Mouse (Mus musculus) bone marrow, adult 2 months (tissue): ENCODE measurements around the gene N4bp3.

Experiments
- CTCF ChIP-seq: fragments of 200-500 bp; IDR thresholded peaks from 2 replicates; pipeline ENCODE4 v1.5.1; 2011; ENCODE audit warnings: low read length, control low read depth; ENCODE audit not compliant: control insufficient read depth, insufficient read depth
- POLR2A ChIP-seq: fragments of 200-500 bp; IDR thresholded peaks from 2 replicates; pipeline ENCODE4 v1.6.1; 2011; ENCODE audit warnings: low read depth, mild to moderate bottlenecking, control low read depth, low read length, borderline replicate concordance; ENCODE audit not compliant: control insufficient read depth

DNA sequence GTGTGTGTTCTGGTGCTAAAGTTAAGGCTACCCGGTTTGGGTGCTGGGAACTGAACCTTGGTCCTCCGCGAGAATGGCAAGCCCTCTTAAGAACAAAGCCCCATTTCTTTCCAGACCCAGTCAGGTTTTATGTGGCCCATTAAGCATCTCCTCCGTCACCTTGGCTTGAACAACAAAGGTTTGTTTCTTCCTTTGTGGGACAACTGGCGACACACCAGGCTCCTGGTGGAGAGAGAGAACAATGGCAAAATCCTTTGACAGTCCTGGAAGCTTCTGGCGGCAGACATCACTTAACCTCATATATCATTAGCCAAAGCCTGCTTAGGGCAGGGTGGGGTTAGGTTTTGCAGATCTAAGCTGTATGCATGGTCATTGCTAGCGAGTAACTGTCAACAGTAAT, 12.0 kb upstream of the N4bp3 start:
- TF ChIP-seq POLR2A (no peak), CTCF (no peak)
